Mouse (Mus musculus) stomach, postnatal 0 days (tissue): ENCODE measurements around the gene Hap1.

Experiments used
- CTCF ChIP-seq: IDR thresholded peaks from 2 replicates; pipeline ENCODE4 v1.5.1; 2016; ENCODE audit warnings: antibody characterized with exemption, low read depth, mild to moderate bottlenecking, moderate library complexity
- EP300 ChIP-seq: optimal IDR thresholded peaks from 2 replicates; pipeline ENCODE3; 2016; ENCODE audit warnings: antibody characterized with exemption

GRCm38 (mm10) chr11:100386586-100386985 is 30.7 kb upstream of the Hap1 start:
- TF ChIP-seq CTCF: no peak
- TF ChIP-seq EP300: peak; percentile 55
